Mouse (Mus musculus): Measurements from ENCODE around the gene Milr1.
"Not testable (repeated sequence)": the region's sequence is repeated elsewhere in the genome, so short reads cannot be mapped to it uniquely, and the experiment has no call there.

Gene Milr1

DNA sequence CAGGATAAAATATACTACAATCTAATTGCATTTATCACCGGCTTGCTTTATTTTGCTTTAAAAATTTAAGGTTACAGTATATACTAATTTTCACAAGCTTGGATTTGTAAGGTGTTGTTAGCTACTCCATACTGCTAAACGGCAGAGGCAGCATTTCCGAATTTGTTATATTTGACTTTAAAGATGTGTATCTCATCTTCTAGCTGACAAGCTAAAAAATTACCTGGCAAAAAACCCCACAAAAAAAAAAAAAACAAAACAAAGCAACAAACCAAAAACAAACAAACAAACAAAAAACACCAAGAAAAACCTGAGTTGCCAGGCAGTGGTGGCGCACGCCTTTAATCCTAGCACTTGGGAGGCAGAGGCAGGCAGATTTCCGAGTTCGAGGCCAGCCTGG is 27.1 kb downstream of the Milr1 start:
- DNase-seq, result no peak

DNA sequence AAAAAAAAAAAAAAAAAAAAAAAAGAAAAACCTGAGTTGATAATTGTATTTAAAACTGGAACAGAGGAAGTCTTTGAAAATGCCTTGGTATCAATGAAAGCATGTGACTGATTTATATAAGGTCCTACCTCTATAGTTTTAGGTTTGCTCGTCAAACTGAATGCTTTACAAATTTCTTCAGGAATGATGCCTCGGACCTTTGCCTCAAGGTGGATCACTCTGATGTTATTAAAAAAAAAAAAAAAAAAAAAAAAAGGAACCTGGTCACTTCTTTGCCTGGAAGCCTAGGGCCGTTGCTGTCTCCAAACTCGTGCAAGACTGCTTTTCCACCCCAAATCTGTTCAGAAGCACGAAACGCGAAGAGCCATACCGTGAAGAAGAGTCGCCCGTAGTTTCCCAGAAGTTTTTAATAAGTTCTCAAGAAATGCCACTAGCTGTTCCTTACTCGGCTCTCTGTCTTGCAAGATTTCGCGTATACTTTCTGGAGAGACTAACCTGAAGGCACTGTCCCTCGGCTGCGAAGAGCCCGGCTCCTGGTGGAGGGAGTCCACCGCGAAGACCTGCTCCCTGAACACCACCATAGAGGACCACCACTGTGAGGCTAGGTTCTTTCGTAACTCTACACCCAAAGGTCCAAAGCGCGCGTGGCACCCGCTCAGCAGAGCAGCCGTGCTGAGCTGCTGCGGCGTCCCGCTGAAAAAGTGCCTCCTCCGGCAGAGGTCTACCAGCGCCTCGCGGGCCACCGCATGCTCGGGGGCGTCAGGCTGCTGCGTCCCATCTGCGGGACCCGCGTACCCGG is 27.8 kb downstream of the Milr1 start:
- no peak for DNase-seq

- DNase-seq, result peak; percentile 94
Observed at GRCm38 (mm10) chr11:106779388-106780088, 28.5 kb downstream of the Milr1 start, which contains the start of gene Polg2. Gene Polg2, minus strand, starts transcription at chr11:106779537.

GRCm38 (mm10) chr11:106780089-106780425 is 29.0 kb downstream of the Milr1 start:
- no peak for DNase-seq

- no peak for DNase-seq
Observed at GRCm38 (mm10) chr11:106780590-106781220, 29.7 kb downstream of the Milr1 start.

- DNase-seq, result not testable (repeated sequence)
Observed at GRCm38 (mm10) chr11:106782271-106782670, 31.2 kb downstream of the Milr1 start.

GRCm38 (mm10) chr11:106782841-106783764 is 32.1 kb downstream of the Milr1 start:
- no peak for DNase-seq

DNA sequence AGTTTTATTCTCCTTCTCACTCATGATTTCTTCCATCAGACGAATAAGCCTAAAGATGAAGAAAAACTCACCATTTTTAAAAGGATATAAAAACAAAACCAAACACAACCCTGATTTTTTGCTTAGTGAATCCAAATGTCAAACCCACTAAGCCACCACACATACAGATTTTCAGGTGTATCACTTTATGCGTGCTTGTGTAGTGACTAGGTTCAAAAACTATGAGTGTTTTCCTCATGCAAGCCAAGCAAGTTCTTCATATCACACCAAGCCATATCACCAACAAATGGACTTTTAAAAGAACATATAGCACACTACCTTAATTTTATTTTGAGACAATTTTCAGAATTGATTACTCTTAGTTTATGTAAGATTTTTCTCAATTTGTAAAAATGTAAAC is 33.5 kb downstream of the Milr1 start:
- no peak for DNase-seq

DNA sequence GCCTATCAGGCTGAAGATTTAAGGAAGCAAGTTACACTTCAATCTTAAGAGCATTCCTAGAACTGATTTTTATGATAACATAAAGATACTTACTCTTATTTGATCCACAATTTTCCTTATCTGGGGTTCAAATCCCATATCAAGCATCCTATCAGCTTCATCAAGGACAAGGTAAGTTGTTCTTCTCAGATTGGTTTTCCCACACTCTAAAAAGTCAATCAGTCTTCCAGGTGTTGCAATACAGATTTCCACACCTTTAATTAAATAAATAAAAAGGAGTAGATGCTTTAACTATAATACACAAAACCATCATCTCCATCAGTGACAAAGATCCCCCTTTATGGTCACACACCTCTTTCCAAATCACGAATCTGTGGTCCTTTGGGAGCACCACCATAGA is 34.0 kb downstream of the Milr1 start:
- DNase-seq, result no peak

GRCm38 (mm10) chr11:106787131-106788025 is 36.4 kb downstream of the Milr1 start:
- peak; percentile 87 for DNase-seq

DNA sequence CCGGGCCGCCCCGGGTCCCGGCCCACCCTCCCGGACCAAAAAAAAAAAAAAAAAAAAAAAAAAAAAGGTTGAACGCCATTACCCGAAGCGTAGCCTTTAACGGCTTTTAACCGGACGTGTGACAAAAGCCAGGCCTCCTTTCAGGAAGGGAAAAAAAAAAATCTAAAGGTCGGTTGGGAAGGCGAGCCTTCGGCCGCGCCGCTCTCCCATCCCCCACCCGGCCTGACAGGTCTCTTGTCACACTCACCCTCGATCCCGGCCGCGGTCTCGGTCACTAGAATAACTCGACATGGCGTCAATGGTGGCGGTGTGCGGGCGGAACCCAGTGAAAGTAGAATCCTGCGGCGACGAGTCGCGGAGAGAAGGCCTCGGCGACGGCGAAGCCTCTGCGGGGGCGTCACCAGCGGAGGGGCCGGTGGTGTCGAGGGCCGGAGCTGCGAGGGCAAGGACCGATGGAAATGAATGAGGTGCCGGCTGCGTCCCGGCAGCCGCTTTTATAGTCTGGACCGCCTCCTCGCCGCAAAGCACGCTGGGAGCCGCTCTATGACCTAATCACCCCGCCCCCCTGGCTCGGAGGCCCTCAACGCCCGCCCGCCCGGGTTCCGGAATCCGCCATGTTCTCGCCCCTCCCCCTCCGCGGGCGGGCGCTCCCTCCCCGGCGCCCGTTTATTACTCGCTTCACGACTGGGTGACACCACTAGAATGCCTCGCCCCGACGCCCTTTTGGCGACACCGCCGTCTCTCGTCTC is 37.2 kb downstream of the Milr1 start:
- peak; percentile 97 for DNase-seq

- peak; percentile 96 for DNase-seq
Observed at GRCm38 (mm10) chr11:106788775-106789459, 37.9 kb downstream of the Milr1 start, which contains the start of the genes Ddx5 and Cep95. Gene Ddx5, minus strand, starts transcription at chr11:106789185. Gene Cep95, plus strand, starts transcription at chr11:106789252.

GRCm38 (mm10) chr11:106789649-106790048 is 38.6 kb downstream of the Milr1 start:
- no peak for DNase-seq

DNA sequence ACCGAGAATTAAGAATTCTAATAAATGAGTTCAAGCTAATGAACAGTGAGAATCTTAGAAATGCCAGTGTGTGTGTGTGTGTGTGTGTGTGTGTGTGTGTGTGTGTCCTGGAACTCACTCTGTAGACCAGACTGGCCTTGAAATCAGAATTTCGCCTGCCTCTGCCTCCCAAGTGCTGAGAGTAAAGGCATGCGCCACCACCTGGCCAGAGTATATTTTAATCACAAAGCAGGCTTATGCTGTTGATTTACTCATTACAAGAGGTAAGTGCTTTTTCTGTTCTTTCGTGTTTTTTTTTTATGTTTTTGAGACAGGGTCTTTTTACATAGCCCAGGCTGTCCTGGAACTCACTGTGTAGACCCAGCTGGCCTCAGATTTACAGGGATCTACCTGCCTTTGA is 42.8 kb downstream of the Milr1 start:
- DNase-seq, result no peak

DNA sequence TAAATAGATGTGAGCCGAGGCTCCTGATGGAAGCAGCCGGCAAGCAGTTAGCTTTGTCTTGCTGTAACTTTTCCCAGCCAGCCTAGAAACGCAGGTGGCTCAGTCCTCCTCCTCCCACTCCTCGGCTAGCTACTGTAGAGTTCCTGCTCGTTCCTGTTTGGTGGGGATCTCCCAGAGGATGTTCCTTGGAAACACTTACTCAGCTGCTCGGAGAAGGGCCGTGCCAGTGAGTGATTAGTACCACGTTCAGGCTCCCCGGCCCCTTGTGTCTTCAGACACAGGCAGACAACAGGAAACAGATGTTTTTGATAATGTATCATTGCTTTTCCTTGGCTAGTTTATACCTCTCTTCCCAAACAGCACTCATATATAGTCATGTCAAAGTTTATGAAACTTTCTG is 44.7 kb downstream of the Milr1 start:
- no peak for DNase-seq

GRCm38 (mm10) chr11:106802069-106802627 is 51.1 kb downstream of the Milr1 start:
- DNase-seq, result no peak

- not testable (repeated sequence) for DNase-seq
Observed at GRCm38 (mm10) chr11:106807442-106807841, 56.4 kb downstream of the Milr1 start.

DNA sequence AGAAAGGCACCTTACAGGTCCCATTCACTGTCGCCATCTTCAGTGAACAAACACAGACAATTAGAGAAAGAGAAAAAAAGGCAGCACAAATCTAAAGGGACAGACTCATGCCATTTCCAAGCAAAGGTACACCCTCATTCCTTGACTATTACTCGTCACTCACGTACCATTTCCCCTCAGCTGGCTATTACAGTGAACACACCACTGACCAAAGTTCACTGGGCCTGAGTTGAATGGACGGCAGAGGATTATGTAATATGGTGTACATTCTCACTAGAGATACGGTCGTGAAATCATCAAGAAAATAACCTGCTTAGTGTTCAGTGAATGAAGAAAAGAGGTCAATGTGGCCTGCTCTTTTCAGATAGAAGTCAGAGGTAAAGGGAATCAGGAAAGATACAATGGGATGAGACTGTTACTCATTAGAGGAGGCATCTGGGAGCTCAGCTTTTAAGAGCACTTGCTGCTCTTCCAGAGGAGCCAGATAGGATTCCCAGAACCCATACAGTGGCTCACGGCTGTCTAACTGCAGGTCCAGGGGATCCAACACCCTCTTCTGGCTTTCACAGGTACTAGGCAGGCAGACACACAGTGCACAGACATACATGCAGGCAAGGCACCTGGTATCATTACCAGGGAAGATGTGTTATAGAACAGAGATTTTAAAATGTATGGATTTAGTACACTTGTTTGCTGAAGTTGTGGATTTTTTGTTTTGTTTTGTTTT is 61.5 kb downstream of the Milr1 start:
- DNase-seq, result no peak

All from right cerebral cortex, adult 18-20 months (tissue).